Mouse (Mus musculus) MN1 (cell line): ENCODE measurements around the gene Tm6sf2.
A peak's percentile ranks its signal among the peaks of the same experiment; 100 is the strongest.
"Not testable (repeated sequence)": the region's sequence is repeated elsewhere in the genome, so short reads cannot be mapped to it uniquely, and the experiment has no call there.

Source experiments
- DNase-seq: peaks from one replicate; pipeline ENCODE4 v3.0.0-alpha.2; 2016; ENCODE audit warnings: low spot score

The Tm6sf2 gene

GRCm38 (mm10) chr8:70072441-70073069 lies at the start of gene Tm6sf2:
Gene Tm6sf2 (plus strand): TSS chr8:70072924.
- DNase-seq = no peak

- no peak for DNase-seq
These were observed 49.1 kb upstream of the Tm6sf2 start for GRCm38 (mm10) chr8:70023596-70023995.

GRCm38 (mm10) chr8:70026151-70026550 lies 46.6 kb upstream of the Tm6sf2 start:
- no peak for DNase-seq

GRCm38 (mm10) chr8:70030255-70030654 lies 42.5 kb upstream of the Tm6sf2 start:
- DNase-seq = no peak

GRCm38 (mm10) chr8:70037994-70038393 lies 34.7 kb upstream of the Tm6sf2 start:
- DNase-seq = no peak

GRCm38 (mm10) chr8:70041885-70042546 lies 30.7 kb upstream of the Tm6sf2 start:
- DNase-seq = peak; percentile 33

GRCm38 (mm10) chr8:70042583-70043455 lies 29.9 kb upstream of the Tm6sf2 start, which contains the start of the genes Mau2 and Sugp1:
Gene Mau2 (minus strand): TSS chr8:70042734.
Gene Sugp1 (plus strand): TSS chr8:70042813.
- peak; percentile 98 for DNase-seq

GRCm38 (mm10) chr8:70043996-70044395 lies 28.7 kb upstream of the Tm6sf2 start:
- no peak for DNase-seq

GRCm38 (mm10) chr8:70049662-70050061 lies 23.1 kb upstream of the Tm6sf2 start:
- DNase-seq = no peak

GRCm38 (mm10) chr8:70050434-70050833 lies 22.3 kb upstream of the Tm6sf2 start:
- DNase-seq = not testable (repeated sequence)

- DNase-seq = no peak
These were observed 15.0 kb upstream of the Tm6sf2 start for GRCm38 (mm10) chr8:70057721-70058120.

- no peak for DNase-seq
These were observed 786 bp upstream of the Tm6sf2 start for GRCm38 (mm10) chr8:70071836-70072440.

GRCm38 (mm10) chr8:70073120-70073519 lies 396 bp downstream of the Tm6sf2 start:
- DNase-seq = no peak

- no peak for DNase-seq
These were observed 958 bp downstream of the Tm6sf2 start for GRCm38 (mm10) chr8:70073682-70074081.

GRCm38 (mm10) chr8:70081976-70082375 lies 9.3 kb downstream of the Tm6sf2 start:
- no peak for DNase-seq

- DNase-seq = no peak
These were observed 10.6 kb downstream of the Tm6sf2 start, which contains the start of gene Hapln4 for GRCm38 (mm10) chr8:70083285-70083684. Gene Hapln4 (plus strand): TSS chr8:70083457.

- DNase-seq = no peak
These were observed 11.7 kb downstream of the Tm6sf2 start for GRCm38 (mm10) chr8:70084191-70085065.

- no peak for DNase-seq
These were observed 13.4 kb downstream of the Tm6sf2 start for GRCm38 (mm10) chr8:70086151-70086550.

GRCm38 (mm10) chr8:70087237-70087636 lies 14.5 kb downstream of the Tm6sf2 start:
- no peak for DNase-seq

- no peak for DNase-seq
These were observed 15.3 kb downstream of the Tm6sf2 start for GRCm38 (mm10) chr8:70087836-70088650.
